Mouse (Mus musculus): ENCODE results near the gene Myo1d.

- TF ChIP-seq CTCF (IDR thresholded peaks at IDR 0.05; ENCODE audit: low read depth) (no peak), EP300 (IDR thresholded peaks at IDR 0.05; ENCODE audit: low read depth) (no peak)
Measured at GRCm38 (mm10) chr11:80614949-80615725, 164.7 kb downstream of the Myo1d start.

Data from liver, embryonic 14.5 days (tissue).